Mouse (Mus musculus): Measurements from ENCODE around the gene Anxa6. TPM values are rescaled to one million over a fixed set of nuclear protein-coding genes. Genes with fewer than 3 reads are reported as not detected.

The Anxa6 gene
- total and polyA plus RNA-seq, 3 experiments: 115 to 168 (median 162) TPM

DNA sequence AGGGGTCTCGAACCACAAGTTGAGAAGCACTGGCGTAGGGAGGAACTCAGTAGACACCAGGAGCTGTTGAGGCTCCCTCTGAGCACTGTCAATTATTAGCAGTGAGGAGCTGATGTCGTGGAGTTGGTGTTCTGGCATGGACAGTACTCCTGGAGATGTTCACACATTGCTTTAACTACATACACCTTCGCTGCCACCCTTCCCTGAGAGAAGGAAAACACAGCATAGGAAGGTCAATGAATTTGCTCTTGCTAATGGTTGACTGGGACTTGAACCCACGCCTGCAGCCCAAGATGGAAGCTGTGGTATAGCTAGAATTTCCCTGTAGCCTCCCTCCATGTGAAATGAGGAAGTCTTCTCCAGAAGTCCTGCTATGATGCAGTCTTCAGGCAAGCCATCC is 57.9 kb downstream of the Anxa6 start:
- peak overlapping the region in 1 of 3 experiments; percentile 14 for H3K4me3 ChIP-seq (replicated peaks in 1 of 3; ENCODE audit: low read depth in 2 of 3, low read length in 2 of 3, poor library complexity in 1 of 3)
- DNase-seq (ENCODE audit: extremely low read depth): no peak
- dilution Hi-C loops (cut with MboI; ENCODE audit: extremely low pct_ligation_motif_present, extremely low pct_unique_long_range_greater_than_20kb, low sequenced_read_pairs): no loop called here

DNA sequence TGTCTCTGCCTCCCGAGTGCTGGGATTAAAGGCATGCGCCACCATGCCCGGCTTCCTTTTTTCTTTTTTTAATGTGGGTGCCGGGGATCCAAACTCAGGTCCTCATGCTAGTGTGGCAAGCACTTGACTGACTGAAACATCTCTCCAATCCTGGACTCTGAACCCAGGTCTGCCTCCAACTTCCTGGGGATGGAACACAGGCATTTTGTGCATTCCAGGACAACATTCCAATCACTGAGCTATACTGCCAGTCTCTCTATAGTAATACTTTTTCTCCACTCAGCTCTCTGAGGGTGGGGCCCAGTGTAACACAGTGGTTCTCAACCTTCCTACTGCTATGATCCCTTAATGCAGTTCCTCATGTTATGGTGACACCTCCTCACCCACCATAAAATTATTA is 58.6 kb downstream of the Anxa6 start:
- TF ChIP-seq MAZ (IDR thresholded peaks at IDR 0.05; ENCODE audit: low read depth, low read length): no peak
- TF ChIP-seq UBTF (IDR thresholded peaks at IDR 0.05; ENCODE audit: low read depth, low read length): no peak
- TF ChIP-seq JUND (conservative IDR thresholded peaks at IDR 0.05; ENCODE audit: low read depth, low read length): no peak
- no peak for TF ChIP-seq PAX5 (IDR thresholded peaks at IDR 0.05; ENCODE audit: low read length)
- TF ChIP-seq POLR2AphosphoS2 (IDR thresholded peaks at IDR 0.05; ENCODE audit: low read depth, low read length): no peak
- no peak for TF ChIP-seq KAT2A (IDR thresholded peaks at IDR 0.05; ENCODE audit: insufficient replicate concordance, low read length)
- TF ChIP-seq CHD2 (IDR thresholded peaks at IDR 0.05; ENCODE audit: low read length): no peak
- TF ChIP-seq EP300 (IDR thresholded peaks at IDR 0.05; ENCODE audit: low read length): no peak
- TF ChIP-seq RCOR1 (conservative IDR thresholded peaks at IDR 0.05; ENCODE audit: low read depth, low read length): no peak
- no peak for TF ChIP-seq IRF4 (IDR thresholded peaks at IDR 0.05; ENCODE audit: low read depth, low read length)
- no peak for TF ChIP-seq TCF12 (IDR thresholded peaks at IDR 0.05; ENCODE audit: low read depth, low read length)
- TF ChIP-seq USF1 (IDR thresholded peaks at IDR 0.05; ENCODE audit: low read depth, low read length): no peak
- TF ChIP-seq E2F4 (IDR thresholded peaks at IDR 0.05; ENCODE audit: insufficient replicate concordance, low read depth, low read length): no peak
- in situ Hi-C loops (cut with MboI; ENCODE audit: low pct_ligation_motif_present, low pct_unique_long_range_greater_than_20kb, low sequenced_read_pairs): no loop called here
- no peak for DNase-seq (ENCODE audit: extremely low read depth)
- Histone ChIP-seq H3K9me3 (replicated peaks; ENCODE audit: low read length) (peaks cover 6% of the 10 kb centered on the region), H3K27ac (ENCODE audit: insufficient read depth, low read depth) (no peak overlapping the region), H3K27me3 (replicated peaks) (no peaks in the 10 kb centered on the region), H3K4me2 (ENCODE audit: insufficient read depth, low read depth, poor library complexity, severe bottlenecking) (no peak overlapping the region), H3K79me2 (replicated peaks; ENCODE audit: control insufficient read depth, extremely low read depth, insufficient read depth, poor library complexity, severe bottlenecking) (no peaks in the 10 kb centered on the region), H3K36me3 (replicated peaks in 1 of 2; ENCODE audit: control insufficient read depth in 1 of 2, insufficient read depth in 1 of 2, low read length in 1 of 2) (peaks cover 16 to 27% of the 10 kb centered on the region in 2 experiments), H3K9ac (ENCODE audit: insufficient read depth, low read depth) (peak overlapping the region; percentile 38; the same call in 1 of the 2 replicates), H3K4me3 (replicated peaks in 1 of 3; ENCODE audit: low read depth in 2 of 3, low read length in 2 of 3, poor library complexity in 1 of 3) (no peak overlapping the region), H3K4me1 (ENCODE audit: control insufficient read depth in 1 of 2, insufficient read depth in 2 of 2) (peaks cover 16 to 60% of the 10 kb centered on the region in 2 experiments)
- dilution Hi-C loops (cut with MboI; ENCODE audit: extremely low pct_ligation_motif_present, extremely low pct_unique_long_range_greater_than_20kb, low sequenced_read_pairs): no loop called here

More for the DNA sequence above, 57.9 kb downstream of the Anxa6 start:
- no peak overlapping the region for H3K9ac ChIP-seq (ENCODE audit: insufficient read depth, low read depth)
- TF ChIP-seq JUN (IDR thresholded peaks at IDR 0.05; ENCODE audit: insufficient read depth, low read depth, low read length): no peak
- TF ChIP-seq CHD2 (IDR thresholded peaks at IDR 0.05; ENCODE audit: low read length): no peak
- no peak for TF ChIP-seq UBTF (IDR thresholded peaks at IDR 0.05; ENCODE audit: low read depth, low read length)
- TF ChIP-seq RCOR1 (conservative IDR thresholded peaks at IDR 0.05; ENCODE audit: low read depth, low read length): no peak
- no peak for TF ChIP-seq TBP (conservative IDR thresholded peaks at IDR 0.05; ENCODE audit: low read depth, low read length)
- TF ChIP-seq KAT2A (IDR thresholded peaks at IDR 0.05; ENCODE audit: insufficient replicate concordance, low read length): no peak
- no peak for TF ChIP-seq MAFK (IDR thresholded peaks at IDR 0.05; ENCODE audit: insufficient replicate concordance, low read length)
- no peak for TF ChIP-seq E2F4 (IDR thresholded peaks at IDR 0.05; ENCODE audit: insufficient replicate concordance, low read depth, low read length)
- no peak for TF ChIP-seq ZKSCAN1 (IDR thresholded peaks at IDR 0.05; ENCODE audit: borderline replicate concordance, low read depth, low read length)
- no peak for TF ChIP-seq JUND (conservative IDR thresholded peaks at IDR 0.05; ENCODE audit: low read depth, low read length)
- no peak for TF ChIP-seq USF2 (conservative IDR thresholded peaks at IDR 0.05; ENCODE audit: low read depth, low read length)
- no peak for TF ChIP-seq CHD1 (IDR thresholded peaks at IDR 0.05; ENCODE audit: low read depth, low read length)
- TF ChIP-seq MXI1 (IDR thresholded peaks at IDR 0.05; ENCODE audit: low read depth, low read length): no peak
- TF ChIP-seq POLR2A (IDR thresholded peaks at IDR 0.05; ENCODE audit: low read depth, low read length): no peak
- TF ChIP-seq MAZ (IDR thresholded peaks at IDR 0.05; ENCODE audit: low read depth, low read length): no peak
- TF ChIP-seq HCFC1 (IDR thresholded peaks at IDR 0.05; ENCODE audit: low read depth, low read length): no peak
- in situ Hi-C loops (cut with MboI; ENCODE audit: low pct_ligation_motif_present, low pct_unique_long_range_greater_than_20kb, low sequenced_read_pairs): no loop called here
- no peak overlapping the region for H3K4me2 ChIP-seq (ENCODE audit: insufficient read depth, low read depth, poor library complexity, severe bottlenecking)
- H3K4me1 ChIP-seq (ENCODE audit: control insufficient read depth in 1 of 2, insufficient read depth in 2 of 2): peaks cover 16 to 58% of the 10 kb centered on the region in 2 experiments
- no peaks in the 10 kb centered on the region for H3K79me2 ChIP-seq (replicated peaks; ENCODE audit: control insufficient read depth, extremely low read depth, insufficient read depth, poor library complexity, severe bottlenecking)
- no peaks in the 10 kb centered on the region for H3K9me3 ChIP-seq (replicated peaks; ENCODE audit: low read length)
- peaks cover 21 to 34% of the 10 kb centered on the region in 2 experiments for H3K36me3 ChIP-seq (replicated peaks in 1 of 2; ENCODE audit: control insufficient read depth in 1 of 2, insufficient read depth in 1 of 2, low read length in 1 of 2)
- H3K27ac ChIP-seq (ENCODE audit: insufficient read depth, low read depth): no peak overlapping the region
- H3K27me3 ChIP-seq (replicated peaks): no peaks in the 10 kb centered on the region

Measured in CH12.LX (cell line).